Mouse (Mus musculus): Measurements from ENCODE around the gene Lcp2. TPM values are rescaled to one million over a fixed set of nuclear protein-coding genes. Genes with fewer than 3 reads are reported as not detected.
A peak's percentile ranks its signal among the peaks of the same experiment; 100 is the strongest.

The Lcp2 gene
- total and polyA plus RNA-seq, 3 experiments, result 19.4 to 24.0 (median 20.1) TPM

- Histone ChIP-seq H3K4me2 (ENCODE audit: insufficient read depth, low read depth, poor library complexity, severe bottlenecking) (no peak overlapping the region), H3K27ac (ENCODE audit: insufficient read depth, low read depth) (no peak overlapping the region), H3K36me3 (replicated peaks in 1 of 2; ENCODE audit: control insufficient read depth in 1 of 2, insufficient read depth in 1 of 2, low read length in 1 of 2) (no peaks in the 10 kb centered on the region), H3K79me2 (replicated peaks; ENCODE audit: control insufficient read depth, extremely low read depth, insufficient read depth, poor library complexity, severe bottlenecking) (no peaks in the 10 kb centered on the region), H3K27me3 (replicated peaks) (peaks cover 13% of the 10 kb centered on the region), H3K9ac (ENCODE audit: insufficient read depth, low read depth) (no peak overlapping the region), H3K4me1 (ENCODE audit: control insufficient read depth in 1 of 2, insufficient read depth in 2 of 2) (no peaks in the 10 kb centered on the region), H3K4me3 (replicated peaks in 1 of 3; ENCODE audit: low read depth in 2 of 3, low read length in 2 of 3, poor library complexity in 1 of 3) (no peak overlapping the region), H3K9me3 (replicated peaks; ENCODE audit: low read length) (no peaks in the 10 kb centered on the region)
- in situ Hi-C loops (cut with MboI; ENCODE audit: low pct_ligation_motif_present, low pct_unique_long_range_greater_than_20kb, low sequenced_read_pairs) (no loop called here), dilution Hi-C loops (cut with MboI; ENCODE audit: extremely low pct_ligation_motif_present, extremely low pct_unique_long_range_greater_than_20kb, low sequenced_read_pairs) (no loop called here)
- TF ChIP-seq BHLHE40 (IDR thresholded peaks at IDR 0.05; ENCODE audit: low read depth, low read length) (peak; percentile 52), SIN3A (IDR thresholded peaks at IDR 0.05; ENCODE audit: low read length) (no peak)
- no peak for DNase-seq (ENCODE audit: extremely low read depth)
Observed at GRCm38 (mm10) chr11:34128412-34128811, 81.7 kb downstream of the Lcp2 start.

GRCm38 (mm10) chr11:34139296-34139695 lies 92.6 kb downstream of the Lcp2 start:
- no peak overlapping the region for H3K9ac ChIP-seq (ENCODE audit: insufficient read depth, low read depth)
- H3K4me1 ChIP-seq (ENCODE audit: control insufficient read depth in 1 of 2, insufficient read depth in 2 of 2), result peaks cover 10 to 21% of the 10 kb centered on the region in 2 experiments
- no peaks in the 10 kb centered on the region for H3K9me3 ChIP-seq (replicated peaks; ENCODE audit: low read length)
- no peak overlapping the region for H3K4me2 ChIP-seq (ENCODE audit: insufficient read depth, low read depth, poor library complexity, severe bottlenecking)
- DNase-seq (ENCODE audit: extremely low read depth), result no peak
- H3K4me3 ChIP-seq (replicated peaks in 1 of 3; ENCODE audit: low read depth in 2 of 3, low read length in 2 of 3, poor library complexity in 1 of 3), result no peak overlapping the region
- H3K27ac ChIP-seq (ENCODE audit: insufficient read depth, low read depth), result no peak overlapping the region
- dilution Hi-C loops (cut with MboI; ENCODE audit: extremely low pct_ligation_motif_present, extremely low pct_unique_long_range_greater_than_20kb, low sequenced_read_pairs) (no loop called here), in situ Hi-C loops (cut with MboI; ENCODE audit: low pct_ligation_motif_present, low pct_unique_long_range_greater_than_20kb, low sequenced_read_pairs) (no loop called here)
- H3K27me3 ChIP-seq (replicated peaks), result no peaks in the 10 kb centered on the region
- no peaks in the 10 kb centered on the region for H3K36me3 ChIP-seq (replicated peaks in 1 of 2; ENCODE audit: control insufficient read depth in 1 of 2, insufficient read depth in 1 of 2, low read length in 1 of 2)
- no peaks in the 10 kb centered on the region for H3K79me2 ChIP-seq (replicated peaks; ENCODE audit: control insufficient read depth, extremely low read depth, insufficient read depth, poor library complexity, severe bottlenecking)
- no peak for TF ChIP-seq ZC3H11A (IDR thresholded peaks at IDR 0.05; ENCODE audit: low read depth, low read length)
- no peak for TF ChIP-seq MAZ (IDR thresholded peaks at IDR 0.05; ENCODE audit: low read depth, low read length)
- no peak for TF ChIP-seq RAD21 (IDR thresholded peaks at IDR 0.05; ENCODE audit: low read depth, low read length)
- no peak for TF ChIP-seq HCFC1 (IDR thresholded peaks at IDR 0.05; ENCODE audit: low read depth, low read length)
- TF ChIP-seq JUND (conservative IDR thresholded peaks at IDR 0.05; ENCODE audit: low read depth, low read length), result no peak
- no peak for TF ChIP-seq JUN (IDR thresholded peaks at IDR 0.05; ENCODE audit: insufficient read depth, low read depth, low read length)
- no peak for TF ChIP-seq IRF4 (IDR thresholded peaks at IDR 0.05; ENCODE audit: low read depth, low read length)
- no peak for TF ChIP-seq POLR2A (IDR thresholded peaks at IDR 0.05; ENCODE audit: low read depth, low read length)

Other genes with a start within 250 kb of the Lcp2 start
- 0.04 TPM in 1 of 2 replicates, not detected in the other for gene Kcnmb1, start 83.9 kb upstream of the Lcp2 start, total RNA-seq (2012; rRNA removed)
- gene Kcnmb1, start 83.9 kb upstream of the Lcp2 start, total RNA-seq (2014; rRNA removed), result 0.09 TPM in 1 of 2 replicates, not detected in the other
- 0.33 and 0.49 TPM in 2 replicates for gene Kcnmb1, start 83.9 kb upstream of the Lcp2 start, polyA plus RNA-seq (2012; ENCODE audit: insufficient read length, low read depth)
- gene Kcnip1, start 53.8 kb upstream of the Lcp2 start, total RNA-seq (2012; rRNA removed), result 0.04 TPM in 2 replicates
- 0.14 TPM in 1 of 2 replicates, not detected in the other for gene Kcnip1, start 53.8 kb upstream of the Lcp2 start, total RNA-seq (2014; rRNA removed)
- gene Kcnip1, start 53.8 kb upstream of the Lcp2 start, polyA plus RNA-seq (2012; ENCODE audit: insufficient read length, low read depth), result 0.17 TPM in 1 of 2 replicates, not detected in the other
- gene 4930469K13Rik, start 51.6 kb downstream of the Lcp2 start, total RNA-seq (2012; rRNA removed), result not detected in 2 replicates
- gene 4930469K13Rik, start 51.6 kb downstream of the Lcp2 start, total RNA-seq (2014; rRNA removed), result 0.42 TPM in 1 of 2 replicates, not detected in the other
- not detected in 2 replicates for gene 4930469K13Rik, start 51.6 kb downstream of the Lcp2 start, polyA plus RNA-seq (2012; ENCODE audit: insufficient read length, low read depth)
- gene Foxi1, start 161.2 kb downstream of the Lcp2 start, total RNA-seq (2012; rRNA removed), result not detected in 2 replicates
- gene Foxi1, start 161.2 kb downstream of the Lcp2 start, total RNA-seq (2014; rRNA removed), result not detected in 2 replicates
- gene Foxi1, start 161.2 kb downstream of the Lcp2 start, polyA plus RNA-seq (2012; ENCODE audit: insufficient read length, low read depth), result not detected in 2 replicates